Mouse (Mus musculus): ENCODE data around the gene 1810013L24Rik. TPM values are rescaled to one million over a fixed set of nuclear protein-coding genes. Genes with fewer than 3 reads are reported as not detected.

The 1810013L24Rik gene
- 23.5 and 25.6 TPM in 2 replicates for polyA plus RNA-seq (2014; fragmentation: Nextera tagmentation; extraction: Ambion mirVana)

- Histone ChIP-seq H3K9ac (peak within 1 kb of the TSS; percentile 100), H3K36me3 (replicated peaks; ENCODE audit: control insufficient read depth, insufficient read depth) (peaks cover 21% of the 10 kb centered on the region), H3K27me3 (ENCODE audit: control insufficient read depth, insufficient read depth, low read length) (no peaks in the 10 kb centered on the region), H3K4me2 (replicated peaks) (peak within 1 kb of the TSS; percentile 89), H3K27ac (peak within 1 kb of the TSS; percentile 97), H3K4me1 (replicated peaks; ENCODE audit: control insufficient read depth, insufficient read depth, low read length) (peaks cover 32% of the 10 kb centered on the region), H3K4me3 (replicated peaks; ENCODE audit: low read length) (peak within 1 kb of the TSS; percentile 100), H3K9me3 (ENCODE audit: control insufficient read depth, low read length) (no peaks in the 10 kb centered on the region)
- under 1% methylated on average over 75 of the region's 80 CpGs for WGBS
- peak; percentile 97 for DNase-seq (ENCODE audit: low spot score)
- peak; percentile 96 for ATAC-seq (ENCODE audit: low FRiP score)
Observed at GRCm38 (mm10) chr16:8829564-8830359, at the start of gene 1810013L24Rik. TSS of gene 1810013L24Rik (plus strand) at chr16:8830100.

- no peak overlapping the region for H3K4me3 ChIP-seq (replicated peaks; ENCODE audit: low read length)
- no peak for DNase-seq (ENCODE audit: low spot score)
- no peaks in the 10 kb centered on the region for H3K36me3 ChIP-seq (replicated peaks; ENCODE audit: control insufficient read depth, insufficient read depth)
- no peaks in the 10 kb centered on the region for H3K4me1 ChIP-seq (replicated peaks; ENCODE audit: control insufficient read depth, insufficient read depth, low read length)
- H3K9ac ChIP-seq, result no peak overlapping the region
- ATAC-seq (ENCODE audit: low FRiP score), result no peak
- H3K9me3 ChIP-seq (ENCODE audit: control insufficient read depth, low read length), result no peaks in the 10 kb centered on the region
- H3K27me3 ChIP-seq (ENCODE audit: control insufficient read depth, insufficient read depth, low read length), result no peaks in the 10 kb centered on the region
- no peak overlapping the region for H3K4me2 ChIP-seq (replicated peaks)
- 88% methylated on average over 3 of the region's 3 CpGs for WGBS
- no peak overlapping the region for H3K27ac ChIP-seq
Observed at GRCm38 (mm10) chr16:8780187-8780586, 49.7 kb upstream of the 1810013L24Rik start.

GRCm38 (mm10) chr16:8781191-8781590 is 48.7 kb upstream of the 1810013L24Rik start:
- Histone ChIP-seq H3K9me3 (ENCODE audit: control insufficient read depth, low read length) (no peaks in the 10 kb centered on the region), H3K36me3 (replicated peaks; ENCODE audit: control insufficient read depth, insufficient read depth) (no peaks in the 10 kb centered on the region), H3K4me1 (replicated peaks; ENCODE audit: control insufficient read depth, insufficient read depth, low read length) (no peaks in the 10 kb centered on the region), H3K27ac (no peak overlapping the region), H3K4me3 (replicated peaks; ENCODE audit: low read length) (no peak overlapping the region), H3K9ac (no peak overlapping the region), H3K4me2 (replicated peaks) (no peak overlapping the region), H3K27me3 (ENCODE audit: control insufficient read depth, insufficient read depth, low read length) (no peaks in the 10 kb centered on the region)
- WGBS, result 76% methylated on average over 6 of the region's 6 CpGs
- no peak for ATAC-seq (ENCODE audit: low FRiP score)
- no peak for DNase-seq (ENCODE audit: low spot score)

- no peak overlapping the region for H3K27ac ChIP-seq
- DNase-seq (ENCODE audit: low spot score) (no peak), ATAC-seq (ENCODE audit: low FRiP score) (no peak)
- no peak overlapping the region for H3K4me2 ChIP-seq (replicated peaks)
- H3K9me3 ChIP-seq (ENCODE audit: control insufficient read depth, low read length), result no peaks in the 10 kb centered on the region
- no peaks in the 10 kb centered on the region for H3K4me1 ChIP-seq (replicated peaks; ENCODE audit: control insufficient read depth, insufficient read depth, low read length)
- H3K36me3 ChIP-seq (replicated peaks; ENCODE audit: control insufficient read depth, insufficient read depth), result no peaks in the 10 kb centered on the region
- no peaks in the 10 kb centered on the region for H3K27me3 ChIP-seq (ENCODE audit: control insufficient read depth, insufficient read depth, low read length)
- WGBS, result 95% methylated on average over 2 of the region's 2 CpGs
- no peak overlapping the region for H3K4me3 ChIP-seq (replicated peaks; ENCODE audit: low read length)
- H3K9ac ChIP-seq, result no peak overlapping the region
Observed at GRCm38 (mm10) chr16:8781660-8782059, 48.2 kb upstream of the 1810013L24Rik start.

DNA sequence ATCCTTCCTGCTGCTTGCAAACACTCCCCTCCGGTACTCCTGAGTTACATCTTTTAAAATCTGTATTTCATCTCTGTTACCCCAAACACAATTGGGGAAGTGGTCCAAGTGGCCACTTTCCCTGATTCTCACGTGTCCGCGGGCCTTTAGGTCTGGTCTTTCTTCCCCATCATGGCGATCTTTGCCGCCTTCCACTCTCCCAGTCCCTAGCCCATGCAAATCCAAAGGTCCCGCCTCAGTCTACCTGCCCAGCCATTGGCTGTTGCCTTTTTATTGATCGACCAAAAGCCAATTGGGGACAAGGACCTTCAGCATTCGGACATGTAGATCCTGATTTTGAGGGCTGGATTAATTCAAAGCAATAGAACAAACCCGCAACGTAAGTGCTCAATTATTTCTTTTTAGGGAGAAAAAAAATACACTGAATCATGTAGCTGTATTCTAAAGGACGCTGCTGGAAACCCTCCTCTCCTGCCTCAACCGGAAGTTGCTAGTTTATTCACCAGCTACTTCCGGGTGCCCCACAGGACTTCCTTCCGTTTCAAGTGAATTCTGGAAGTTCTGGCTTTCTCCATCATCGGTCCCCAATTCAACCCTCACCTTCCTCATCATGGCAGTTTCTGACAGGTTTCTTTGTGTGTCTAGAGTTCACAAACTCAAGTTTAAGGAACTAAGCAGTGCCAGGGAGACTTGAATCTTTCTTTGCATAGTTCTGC is 46.5 kb upstream of the 1810013L24Rik start:
- H3K9ac ChIP-seq, result no peak overlapping the region
- 88% methylated on average over 16 of the region's 16 CpGs for WGBS
- H3K27me3 ChIP-seq (ENCODE audit: control insufficient read depth, insufficient read depth, low read length), result no peaks in the 10 kb centered on the region
- no peaks in the 10 kb centered on the region for H3K9me3 ChIP-seq (ENCODE audit: control insufficient read depth, low read length)
- ATAC-seq (ENCODE audit: low FRiP score) (no peak), DNase-seq (ENCODE audit: low spot score) (no peak)
- no peak overlapping the region for H3K4me3 ChIP-seq (replicated peaks; ENCODE audit: low read length)
- no peaks in the 10 kb centered on the region for H3K36me3 ChIP-seq (replicated peaks; ENCODE audit: control insufficient read depth, insufficient read depth)
- H3K27ac ChIP-seq, result no peak overlapping the region
- H3K4me2 ChIP-seq (replicated peaks), result no peak overlapping the region
- no peaks in the 10 kb centered on the region for H3K4me1 ChIP-seq (replicated peaks; ENCODE audit: control insufficient read depth, insufficient read depth, low read length)

DNA sequence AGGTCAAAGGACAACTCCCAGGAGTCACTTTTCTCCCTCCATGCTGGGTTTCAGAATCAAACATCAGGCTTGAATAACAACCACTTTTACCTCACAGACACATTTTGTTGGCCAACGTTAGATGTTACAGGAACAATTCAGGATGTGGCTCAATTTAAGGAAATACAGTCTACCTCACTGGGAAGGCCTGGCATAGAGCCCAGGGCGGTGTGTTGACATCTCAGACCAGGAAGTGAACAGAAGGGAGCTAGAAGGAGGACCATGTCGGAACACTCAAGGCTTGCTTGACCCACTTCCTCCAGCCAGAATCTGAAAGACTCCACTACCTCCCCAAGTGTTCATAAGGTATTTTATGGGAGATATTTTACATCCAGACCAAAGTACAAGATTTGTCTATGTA is 45.1 kb upstream of the 1810013L24Rik start:
- Histone ChIP-seq H3K9ac (no peak overlapping the region), H3K27me3 (ENCODE audit: control insufficient read depth, insufficient read depth, low read length) (no peaks in the 10 kb centered on the region), H3K27ac (no peak overlapping the region), H3K9me3 (ENCODE audit: control insufficient read depth, low read length) (no peaks in the 10 kb centered on the region), H3K4me3 (replicated peaks; ENCODE audit: low read length) (no peak overlapping the region), H3K4me1 (replicated peaks; ENCODE audit: control insufficient read depth, insufficient read depth, low read length) (no peaks in the 10 kb centered on the region), H3K36me3 (replicated peaks; ENCODE audit: control insufficient read depth, insufficient read depth) (no peaks in the 10 kb centered on the region), H3K4me2 (replicated peaks) (no peak overlapping the region)
- ATAC-seq (ENCODE audit: low FRiP score) (no peak), DNase-seq (ENCODE audit: low spot score) (no peak)
- 77% methylated on average over 3 of the region's 3 CpGs for WGBS

DNA sequence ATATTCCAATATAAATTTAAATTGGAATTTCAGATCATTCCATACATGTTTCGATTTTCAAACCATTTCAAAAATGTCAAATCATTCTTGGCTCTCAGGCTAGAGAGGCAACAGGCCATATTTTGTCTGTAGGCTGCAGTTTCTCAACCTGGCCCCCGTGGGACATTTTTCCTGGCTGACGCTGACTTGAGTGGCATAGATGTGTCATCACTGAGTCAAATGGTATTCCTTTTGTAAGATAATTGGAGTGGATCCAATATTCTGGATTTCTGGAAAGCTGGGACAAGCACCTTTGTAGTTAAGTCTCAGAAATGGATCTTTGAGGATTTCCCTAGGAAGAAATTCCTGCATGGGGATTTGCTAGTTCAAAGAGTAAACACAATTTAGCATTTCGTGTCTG is 39.0 kb upstream of the 1810013L24Rik start:
- Histone ChIP-seq H3K9me3 (ENCODE audit: control insufficient read depth, low read length) (no peaks in the 10 kb centered on the region), H3K27ac (no peak overlapping the region), H3K4me3 (replicated peaks; ENCODE audit: low read length) (no peak overlapping the region), H3K9ac (no peak overlapping the region), H3K4me1 (replicated peaks; ENCODE audit: control insufficient read depth, insufficient read depth, low read length) (no peaks in the 10 kb centered on the region), H3K4me2 (replicated peaks) (no peak overlapping the region), H3K36me3 (replicated peaks; ENCODE audit: control insufficient read depth, insufficient read depth) (no peaks in the 10 kb centered on the region), H3K27me3 (ENCODE audit: control insufficient read depth, insufficient read depth, low read length) (no peaks in the 10 kb centered on the region)
- DNase-seq (ENCODE audit: low spot score) (no peak), ATAC-seq (ENCODE audit: low FRiP score) (no peak)
- WGBS, result 79% methylated on average over 4 of the region's 4 CpGs

- Histone ChIP-seq H3K27me3 (ENCODE audit: control insufficient read depth, insufficient read depth, low read length) (no peaks in the 10 kb centered on the region), H3K4me1 (replicated peaks; ENCODE audit: control insufficient read depth, insufficient read depth, low read length) (no peaks in the 10 kb centered on the region), H3K4me3 (replicated peaks; ENCODE audit: low read length) (no peak within 1 kb of the TSS), H3K36me3 (replicated peaks; ENCODE audit: control insufficient read depth, insufficient read depth) (no peaks in the 10 kb centered on the region), H3K9me3 (ENCODE audit: control insufficient read depth, low read length) (no peaks in the 10 kb centered on the region), H3K4me2 (replicated peaks) (no peak within 1 kb of the TSS), H3K9ac (no peak within 1 kb of the TSS), H3K27ac (no peak within 1 kb of the TSS)
- ATAC-seq (ENCODE audit: low FRiP score), result no peak
- 96% methylated on average over 20 of the region's 20 CpGs for WGBS
- DNase-seq (ENCODE audit: low spot score), result no peak
Observed at GRCm38 (mm10) chr16:8791949-8792557, 37.8 kb upstream of the 1810013L24Rik start, which contains the start of gene Usp7. TSS of gene Usp7 (minus strand) at chr16:8792308.

DNA sequence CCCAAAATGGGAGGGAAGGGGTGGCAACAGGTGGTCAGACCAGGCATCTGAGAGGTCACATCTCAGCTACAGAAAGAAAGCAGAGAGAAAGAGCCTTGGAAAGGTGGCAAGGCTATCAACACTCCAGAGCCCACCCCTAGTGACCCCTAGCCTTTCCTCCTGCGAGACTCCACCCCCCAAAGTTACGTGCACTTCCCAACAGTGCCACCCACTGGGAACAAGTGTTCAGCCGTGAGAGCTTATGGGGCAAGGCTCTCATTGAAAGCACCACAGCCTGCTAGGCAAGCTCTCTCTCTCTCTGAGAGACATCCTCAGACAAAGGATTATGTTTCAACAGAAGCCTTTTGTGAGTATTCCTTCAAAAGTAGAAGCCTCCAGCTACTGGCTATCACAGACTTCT is 34.9 kb upstream of the 1810013L24Rik start:
- no peak overlapping the region for H3K9ac ChIP-seq
- WGBS, result 6% methylated on average over 3 of the region's 3 CpGs
- H3K36me3 ChIP-seq (replicated peaks; ENCODE audit: control insufficient read depth, insufficient read depth), result no peaks in the 10 kb centered on the region
- no peak overlapping the region for H3K4me2 ChIP-seq (replicated peaks)
- DNase-seq (ENCODE audit: low spot score) (no peak), ATAC-seq (ENCODE audit: low FRiP score) (no peak)
- H3K4me3 ChIP-seq (replicated peaks; ENCODE audit: low read length), result no peak overlapping the region
- H3K27ac ChIP-seq, result no peak overlapping the region
- H3K9me3 ChIP-seq (ENCODE audit: control insufficient read depth, low read length), result no peaks in the 10 kb centered on the region
- H3K27me3 ChIP-seq (ENCODE audit: control insufficient read depth, insufficient read depth, low read length), result no peaks in the 10 kb centered on the region
- no peaks in the 10 kb centered on the region for H3K4me1 ChIP-seq (replicated peaks; ENCODE audit: control insufficient read depth, insufficient read depth, low read length)

Measured in hindbrain, embryonic 14.5 days (tissue).